Mouse (Mus musculus): ENCODE data around the gene BC107364. TPM values are rescaled to one million over a fixed set of nuclear protein-coding genes. Genes with fewer than 3 reads are reported as not detected.
"Not testable (repeated sequence)": the region's sequence is repeated elsewhere in the genome, so short reads cannot be mapped to it uniquely, and the experiment has no call there.

Gene BC107364
- total and polyA plus RNA-seq, 2 experiments from 2014 or later: not detected

DNA sequence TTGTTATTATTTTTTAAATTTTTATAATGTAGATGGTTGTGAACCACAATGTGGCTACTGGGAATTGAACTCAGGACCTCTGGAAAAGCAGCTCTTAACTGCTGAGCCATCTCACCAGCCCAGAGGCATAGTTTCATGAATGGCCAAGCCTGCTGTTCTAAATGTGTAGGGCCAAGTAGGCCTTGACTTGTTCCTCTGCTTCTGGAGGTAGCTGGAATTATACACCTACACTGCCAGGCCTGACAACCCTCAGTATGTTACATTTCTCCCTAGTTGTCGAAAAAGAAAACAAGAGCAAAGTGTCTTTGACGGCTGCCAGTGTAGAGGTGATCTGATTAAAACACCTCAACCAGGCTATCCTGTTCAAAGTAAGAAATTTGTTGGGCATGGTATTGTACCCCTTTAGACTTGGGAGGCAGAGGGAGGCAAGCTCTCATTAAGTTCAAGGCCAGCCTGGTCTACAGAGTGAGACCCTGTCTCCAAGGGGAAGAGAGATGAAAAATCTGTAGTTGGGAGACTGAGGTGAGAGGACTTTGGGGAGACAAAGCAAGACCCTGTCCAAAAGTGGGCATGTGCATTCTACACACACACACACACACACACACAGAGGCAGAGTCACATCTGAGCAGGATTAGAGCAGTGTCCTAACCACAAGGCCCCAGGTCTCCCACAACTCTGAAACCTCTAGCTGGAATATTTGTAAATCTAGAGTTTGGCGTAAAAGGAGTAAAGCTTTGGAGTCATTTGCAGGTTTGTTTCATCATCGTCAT, 46.6 kb upstream of the BC107364 start:
- Histone ChIP-seq H3K9me3 (ENCODE audit: low read length) (no peaks in the 10 kb centered on the region), H3K27me3 (ENCODE audit: insufficient read depth, low read length) (no peaks in the 10 kb centered on the region), H3K27ac (ENCODE audit: low read depth, low read length) (peak overlapping the region; percentile 18; the same call in 1 of the 2 replicates), H3K9ac (replicated peaks; ENCODE audit: low read length, poor library complexity, severe bottlenecking) (no peak overlapping the region), H3K4me3 (ENCODE audit: low read depth, low read length) (peak overlapping the region; percentile 76; the same call in 1 of the 2 replicates), H3K4me1 (ENCODE audit: insufficient read depth, low read length) (peaks cover 4% of the 10 kb centered on the region; the same call in 1 of the 2 replicates), H3K36me3 (ENCODE audit: insufficient read depth, low read length) (no peaks in the 10 kb centered on the region), H3K4me2 (ENCODE audit: low read depth, low read length, poor library complexity, severe bottlenecking) (peak overlapping the region; percentile 61; the same call in 1 of the 2 replicates)
- 83% methylated on average over 4 of the region's 4 CpGs for WGBS
- DNase-seq (ENCODE audit: low spot score) (no peak), ATAC-seq (ENCODE audit: low FRiP score) (no peak)
- TF ChIP-seq CTCF (IDR thresholded peaks at IDR 0.05): no peak

DNA sequence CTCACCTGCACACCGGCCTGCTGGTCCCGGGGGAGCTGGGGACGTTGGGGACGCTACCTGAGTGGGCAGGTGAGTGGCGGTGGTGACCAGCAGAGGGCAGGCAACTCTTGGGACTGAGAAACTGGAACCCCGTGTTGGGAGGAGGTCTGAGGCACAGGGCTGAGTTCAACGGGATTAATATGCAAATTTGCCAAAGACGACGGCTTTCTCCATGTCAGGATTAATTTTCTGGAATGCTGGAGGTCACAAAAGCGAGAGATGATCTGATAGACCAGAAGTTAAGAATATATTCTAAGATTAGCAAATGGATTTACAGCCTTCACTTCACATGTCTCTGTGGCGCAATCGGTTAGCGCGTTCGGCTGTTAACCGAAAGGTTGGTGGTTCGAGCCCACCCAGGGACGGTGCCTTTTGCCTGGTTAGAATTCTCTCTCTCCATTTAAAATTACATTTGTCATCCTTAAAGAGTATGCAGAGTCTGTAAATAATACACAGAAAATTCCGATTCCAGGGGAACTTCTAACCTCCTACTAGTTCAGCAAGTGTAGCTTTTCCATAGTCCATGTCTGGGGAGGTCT, 45.4 kb upstream of the BC107364 start:
- Histone ChIP-seq H3K27me3 (ENCODE audit: insufficient read depth, low read length) (no peaks in the 10 kb centered on the region), H3K9me3 (ENCODE audit: low read length) (no peaks in the 10 kb centered on the region), H3K4me1 (ENCODE audit: insufficient read depth, low read length) (peaks cover 4% of the 10 kb centered on the region; the same call in 1 of the 2 replicates), H3K9ac (replicated peaks; ENCODE audit: low read length, poor library complexity, severe bottlenecking) (0 out of 2 replicates have a peak overlapping the region, but pooled peaks have one; percentile 44), H3K27ac (ENCODE audit: low read depth, low read length) (no peak overlapping the region), H3K36me3 (ENCODE audit: insufficient read depth, low read length) (no peaks in the 10 kb centered on the region), H3K4me2 (ENCODE audit: low read depth, low read length, poor library complexity, severe bottlenecking) (peak overlapping the region; percentile 62), H3K4me3 (ENCODE audit: low read depth, low read length) (peak overlapping the region; percentile 47)
- peak; percentile 86 for DNase-seq (ENCODE audit: low spot score)
- WGBS: under 1% methylated on average over 19 of the region's 19 CpGs
- peak; percentile 70 for TF ChIP-seq CTCF (IDR thresholded peaks at IDR 0.05)
- ATAC-seq (ENCODE audit: low FRiP score): peak; percentile 34; the same call in 1 of the 2 replicates

DNA sequence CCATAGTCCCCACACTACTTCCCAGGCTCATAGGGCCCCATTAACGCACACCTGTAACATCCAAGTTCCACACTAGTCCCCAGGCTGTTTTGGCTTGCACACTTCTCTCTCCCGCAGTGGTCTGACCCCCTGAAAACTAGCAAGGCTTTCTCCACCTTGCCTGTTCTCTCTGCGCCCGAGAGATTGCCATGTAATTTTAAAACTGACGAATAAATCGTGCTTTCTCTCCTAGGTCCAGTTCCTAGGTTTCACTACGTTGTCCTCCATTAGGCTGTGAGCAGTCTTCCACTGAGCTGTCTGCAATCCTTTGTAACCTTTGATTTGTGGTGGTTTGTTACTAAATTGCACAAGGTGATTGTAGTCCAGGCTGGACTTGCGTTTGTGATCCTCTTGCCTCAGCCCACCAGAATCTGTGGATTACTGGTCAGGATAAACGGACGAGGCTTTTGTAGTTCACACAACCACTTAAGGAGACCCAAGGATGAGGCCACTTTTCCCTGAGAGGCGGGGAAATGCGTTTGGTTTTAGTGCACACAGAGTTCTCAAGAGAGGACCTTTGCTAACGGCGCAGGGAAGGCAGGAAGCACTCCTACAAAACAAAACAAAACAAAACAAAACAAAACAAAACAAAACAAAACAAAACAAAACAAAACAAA, 44.6 kb upstream of the BC107364 start:
- not testable (repeated sequence) for H3K27me3 ChIP-seq (ENCODE audit: insufficient read depth, low read length); ATAC-seq (ENCODE audit: low FRiP score); H3K27ac ChIP-seq (ENCODE audit: low read depth, low read length); H3K4me1 ChIP-seq (ENCODE audit: insufficient read depth, low read length); DNase-seq (ENCODE audit: low spot score); H3K36me3 ChIP-seq (ENCODE audit: insufficient read depth, low read length); H3K9me3 ChIP-seq (ENCODE audit: low read length); H3K9ac ChIP-seq (replicated peaks; ENCODE audit: low read length, poor library complexity, severe bottlenecking)
- H3K4me2 ChIP-seq (ENCODE audit: low read depth, low read length, poor library complexity, severe bottlenecking): peak overlapping the region; percentile 62
- H3K4me3 ChIP-seq (ENCODE audit: low read depth, low read length): peak overlapping the region; percentile 47
- WGBS: 13% methylated on average over 14 of the region's 14 CpGs

DNA sequence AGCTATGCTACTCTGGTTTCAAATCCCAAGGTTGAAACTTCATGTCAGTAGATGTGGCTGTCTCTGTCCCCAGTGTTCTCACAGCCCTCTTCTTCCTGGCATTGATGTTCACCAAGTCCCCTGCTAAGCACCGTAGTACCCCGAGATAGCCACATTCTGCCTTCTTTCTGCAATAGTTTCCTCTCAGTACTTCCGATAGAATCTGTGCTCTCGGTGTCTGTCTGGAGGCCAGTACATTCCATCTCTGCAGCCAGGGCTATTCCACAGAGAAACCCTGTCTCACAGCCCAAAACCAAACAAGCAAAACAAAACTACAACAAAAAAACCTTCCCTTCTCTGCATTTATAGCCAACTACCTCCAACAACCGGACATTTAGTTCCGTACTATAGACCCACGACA, 44.1 kb upstream of the BC107364 start:
- no peak for ATAC-seq (ENCODE audit: low FRiP score)
- Histone ChIP-seq H3K9ac (replicated peaks; ENCODE audit: low read length, poor library complexity, severe bottlenecking) (no peak overlapping the region), H3K9me3 (ENCODE audit: low read length) (no peaks in the 10 kb centered on the region), H3K4me3 (ENCODE audit: low read depth, low read length) (no peak overlapping the region), H3K27me3 (ENCODE audit: insufficient read depth, low read length) (no peaks in the 10 kb centered on the region), H3K36me3 (ENCODE audit: insufficient read depth, low read length) (no peaks in the 10 kb centered on the region), H3K4me2 (ENCODE audit: low read depth, low read length, poor library complexity, severe bottlenecking) (peak overlapping the region; percentile 62; the same call in 1 of the 2 replicates), H3K27ac (ENCODE audit: low read depth, low read length) (no peak overlapping the region), H3K4me1 (ENCODE audit: insufficient read depth, low read length) (peaks cover 4% of the 10 kb centered on the region; the same call in 1 of the 2 replicates)
- TF ChIP-seq CTCF (IDR thresholded peaks at IDR 0.05): no peak
- no peak for DNase-seq (ENCODE audit: low spot score)
- WGBS: 63% methylated on average over 7 of the region's 7 CpGs

DNA sequence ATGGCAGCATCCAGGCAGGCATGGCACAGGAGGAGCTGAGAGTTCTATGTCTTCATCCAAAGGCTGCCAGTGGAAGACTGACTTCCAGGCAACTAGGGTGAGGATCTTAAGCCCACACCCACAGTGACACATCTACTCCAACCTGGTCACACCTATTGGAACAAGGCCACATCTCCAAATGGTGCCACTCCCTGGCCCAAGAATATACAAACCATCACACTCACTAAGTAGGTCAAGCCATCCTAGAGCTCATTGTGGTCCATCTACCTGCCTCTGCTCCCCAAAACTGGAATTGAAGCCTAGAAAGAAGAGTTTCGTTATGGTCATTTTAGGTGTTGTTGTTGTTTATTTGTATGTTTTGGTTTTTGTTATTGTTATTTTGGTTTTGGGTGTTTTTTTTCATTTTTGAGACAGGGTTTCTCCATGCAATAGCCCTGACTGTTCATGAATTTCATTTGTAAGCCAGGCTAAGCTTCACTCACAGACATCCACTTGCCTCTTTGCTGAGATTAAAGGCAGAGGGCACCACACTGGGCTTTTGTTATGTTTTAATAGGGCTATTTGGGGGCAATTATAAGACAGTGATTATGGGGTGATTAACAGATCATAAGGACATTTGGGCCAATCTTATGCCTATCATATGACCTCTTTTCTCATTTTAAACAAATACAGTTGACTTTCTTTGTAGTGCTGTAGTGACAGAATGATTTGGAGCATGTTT, 43.5 kb upstream of the BC107364 start:
- no peak overlapping the region for H3K4me3 ChIP-seq (ENCODE audit: low read depth, low read length)
- H3K36me3 ChIP-seq (ENCODE audit: insufficient read depth, low read length): no peaks in the 10 kb centered on the region
- no peak for TF ChIP-seq CTCF (IDR thresholded peaks at IDR 0.05)
- H3K4me2 ChIP-seq (ENCODE audit: low read depth, low read length, poor library complexity, severe bottlenecking): no peak overlapping the region
- no peaks in the 10 kb centered on the region for H3K27me3 ChIP-seq (ENCODE audit: insufficient read depth, low read length)
- H3K27ac ChIP-seq (ENCODE audit: low read depth, low read length): no peak overlapping the region
- H3K9ac ChIP-seq (replicated peaks; ENCODE audit: low read length, poor library complexity, severe bottlenecking): no peak overlapping the region
- H3K9me3 ChIP-seq (ENCODE audit: low read length): no peaks in the 10 kb centered on the region
- H3K4me1 ChIP-seq (ENCODE audit: insufficient read depth, low read length): peaks cover 4% of the 10 kb centered on the region; the same call in 1 of the 2 replicates
- no peak for ATAC-seq (ENCODE audit: low FRiP score)
- no peak for DNase-seq (ENCODE audit: low spot score)
- 97% methylated on average over 1 of the region's 1 CpGs for WGBS
